Mouse (Mus musculus) gastrocnemius, postnatal 14 days (tissue): ENCODE results near the gene Gng12. TPM values are rescaled to one million over a fixed set of nuclear protein-coding genes. Genes with fewer than 3 reads are reported as not detected.

Source experiments
- DNase-seq: peaks from one replicate; pipeline ENCODE4 v3.0.0; 2021; ENCODE audit warnings: mixed read lengths
- intact Hi-C: fragments of 180-260 bp; cut with DNase I; formaldehyde crosslinking; loops from one replicate; pipeline ENCODE4 v1.15.1; 2025; ENCODE audit warnings: low total_unique reads
- total RNA-seq, 2 experiments: library from RNA; stranded (reverse); gene quantifications; 2 replicates each; pipeline ENCODE4 v1.2.3; 2021

The Gng12 gene
- total RNA-seq, 2 experiments from 2014 or later, result 34.3 to 35.0 TPM

- DNase-seq, result no peak
- intact Hi-C loops, result no loop called here
Observed at GRCm38 (mm10) chr6:67069219-67069762, 173.1 kb downstream of the Gng12 start.

- peak; percentile 17 for DNase-seq
- intact Hi-C loops, result no loop called here
Observed at GRCm38 (mm10) chr6:67069800-67070315, 173.7 kb downstream of the Gng12 start.

Other genes starting within 250 kb of the Gng12 start
- gene Vmn1r35, start 210.5 kb upstream of the Gng12 start, total RNA-seq, result not detected
- not detected for gene Vmn1r36, start 177.2 kb upstream of the Gng12 start, total RNA-seq
- not detected for gene Vmn1r37, start 167.0 kb upstream of the Gng12 start, total RNA-seq
- not detected for gene Vmn1r38, start 113.8 kb upstream of the Gng12 start, total RNA-seq
- gene Vmn1r39, start 85.8 kb upstream of the Gng12 start, total RNA-seq, result not detected
- gene Gadd45a, start 141.1 kb downstream of the Gng12 start, total RNA-seq, result 10 to 100 TPM; 41.7 to 59.0 TPM